Mouse (Mus musculus) natural killer cell, adult 2 months (primary cell): ENCODE data around the gene Polk.
A peak's percentile ranks its signal among the peaks of the same experiment; 100 is the strongest.

Experiments used
- DNase-seq, 2 experiments: peaks; one replicate each; pipeline ENCODE4 v3.0.0; 2022; ENCODE audit warnings: low spot score in 2 of 2

Polk gene

DNA sequence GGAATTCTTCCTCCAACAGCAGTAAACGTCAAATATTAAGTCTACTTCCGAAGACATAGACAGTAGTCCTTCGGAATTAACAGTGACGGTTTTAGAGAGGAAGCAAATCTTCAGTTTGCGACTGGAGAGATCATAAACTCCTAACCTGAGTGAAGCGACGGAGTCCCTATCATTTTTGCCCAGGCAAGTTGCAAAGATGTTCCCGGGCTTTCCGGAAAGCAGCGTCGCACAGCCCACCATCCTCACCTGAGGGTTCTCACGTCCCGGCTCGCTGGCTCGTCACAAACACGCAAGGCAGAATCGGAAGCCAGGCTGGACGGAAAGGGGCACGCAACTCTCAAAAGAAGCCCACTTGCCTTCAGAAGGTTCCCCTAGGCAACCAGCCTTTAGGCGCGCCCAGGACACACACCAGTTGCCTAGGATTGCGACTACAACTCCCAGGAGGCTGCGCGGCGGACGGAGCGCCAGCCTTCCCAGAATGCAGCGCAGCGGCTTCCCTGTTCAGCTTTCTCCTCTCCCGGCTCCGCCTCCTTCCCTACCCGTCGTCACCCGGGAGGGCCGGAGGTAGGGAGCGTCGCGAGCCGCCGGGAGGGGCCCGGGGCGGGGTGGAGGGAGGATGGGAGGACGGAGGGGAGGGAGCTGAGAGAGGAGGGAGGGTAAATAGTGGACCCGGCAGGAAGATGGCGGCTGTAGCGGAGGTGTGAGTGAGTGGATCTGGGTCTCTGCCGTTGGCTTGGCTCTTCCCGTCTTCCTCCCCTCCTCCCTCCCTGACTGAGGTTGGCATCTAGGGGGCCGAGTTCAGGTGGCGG lies at the start of gene Polk, which contains the start of gene Col4a3bp:
TSS of gene Polk (minus strand) at position 499 of the 809 bp plus-strand sequence.
TSS of gene Col4a3bp (plus strand) at position 538 of the 809 bp plus-strand sequence.
- peak; percentile 84 to 88 for DNase-seq

- no peak for DNase-seq
Measured at GRCm38 (mm10) chr13:96588642-96589041, 46.3 kb upstream of the Polk start.

- DNase-seq, result no peak
Measured at GRCm38 (mm10) chr13:96586540-96586939, 44.2 kb upstream of the Polk start.

DNA sequence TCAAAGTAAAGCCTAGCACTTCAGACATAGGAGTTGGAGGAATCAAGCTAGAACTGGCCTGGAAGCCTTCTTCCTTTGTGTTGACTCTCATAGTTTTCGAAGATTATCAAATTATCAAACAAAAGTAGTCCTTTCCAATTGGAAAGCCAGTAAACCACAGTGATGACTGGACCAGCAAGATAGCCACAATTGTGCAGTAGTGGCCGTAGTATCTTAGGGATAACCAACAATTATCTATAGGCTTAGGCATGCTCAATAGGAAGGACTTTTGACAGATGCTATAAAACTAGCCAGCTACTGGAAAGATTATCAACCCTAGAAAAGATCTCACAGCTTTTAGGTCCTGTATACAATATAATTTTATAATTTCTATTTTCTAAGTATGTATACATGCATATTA lies 41.8 kb upstream of the Polk start:
- no peak for DNase-seq

- DNase-seq, result no peak
Measured at GRCm38 (mm10) chr13:96579979-96580378, 37.6 kb upstream of the Polk start.

GRCm38 (mm10) chr13:96579104-96579503 lies 36.7 kb upstream of the Polk start:
- DNase-seq, result no peak

DNA sequence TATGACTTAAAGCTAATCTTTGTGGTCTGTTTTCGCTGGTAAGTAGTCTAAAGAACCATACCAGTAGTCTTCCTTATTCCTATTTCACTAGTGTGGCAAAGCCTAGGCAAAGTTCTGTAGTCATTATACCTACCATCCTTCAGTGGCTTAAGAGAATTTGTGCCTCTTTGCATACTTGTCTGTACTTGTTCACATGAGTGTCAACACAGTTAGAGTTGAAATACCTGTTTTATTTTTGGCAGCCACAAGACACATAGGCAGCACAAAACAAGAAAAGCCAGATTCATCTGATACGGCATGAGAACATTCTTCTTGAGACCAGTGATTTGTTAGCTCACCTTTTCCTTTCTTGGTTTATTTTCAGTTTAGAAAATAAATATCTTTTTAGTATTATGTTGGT lies 31.8 kb upstream of the Polk start:
- no peak for DNase-seq

DNA sequence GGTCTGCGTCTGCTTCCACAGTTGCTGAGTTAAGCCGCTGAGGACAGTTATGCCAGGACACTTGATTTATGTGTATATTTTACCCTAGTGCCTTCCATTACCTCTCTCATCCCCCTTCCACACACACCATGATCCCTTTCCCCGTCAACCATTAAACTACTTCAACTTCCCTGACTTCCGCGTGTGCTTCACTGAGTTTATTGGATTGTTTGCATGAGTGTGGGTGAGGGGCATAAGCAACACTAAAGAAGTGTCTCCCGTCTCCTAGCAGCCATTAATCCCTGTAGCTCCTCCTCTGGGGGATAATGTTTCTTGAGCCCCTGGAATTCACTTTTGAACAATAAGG lies 28.6 kb upstream of the Polk start:
- DNase-seq, result no peak

- DNase-seq, result no peak
Measured at GRCm38 (mm10) chr13:96570313-96571015, 28.1 kb upstream of the Polk start.

DNA sequence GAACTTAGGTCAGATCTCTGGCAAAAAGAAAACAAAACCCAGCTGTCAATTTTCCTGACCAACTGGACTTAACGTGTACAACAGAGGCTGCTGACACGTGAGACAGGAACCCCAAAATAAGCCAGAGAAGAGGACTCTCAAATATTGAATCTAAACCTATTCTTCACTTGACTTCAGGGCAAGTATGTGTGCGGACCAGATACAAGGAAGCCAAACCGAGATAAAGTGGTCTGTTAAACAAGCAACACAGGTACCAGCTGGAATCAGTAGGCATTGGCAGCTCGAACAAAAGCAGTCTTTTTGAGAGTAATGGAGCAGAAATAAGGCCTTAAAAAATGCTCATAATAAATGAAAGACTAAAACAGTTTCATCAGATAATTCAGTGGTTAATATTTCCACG lies 25.6 kb upstream of the Polk start:
- no peak for DNase-seq

DNA sequence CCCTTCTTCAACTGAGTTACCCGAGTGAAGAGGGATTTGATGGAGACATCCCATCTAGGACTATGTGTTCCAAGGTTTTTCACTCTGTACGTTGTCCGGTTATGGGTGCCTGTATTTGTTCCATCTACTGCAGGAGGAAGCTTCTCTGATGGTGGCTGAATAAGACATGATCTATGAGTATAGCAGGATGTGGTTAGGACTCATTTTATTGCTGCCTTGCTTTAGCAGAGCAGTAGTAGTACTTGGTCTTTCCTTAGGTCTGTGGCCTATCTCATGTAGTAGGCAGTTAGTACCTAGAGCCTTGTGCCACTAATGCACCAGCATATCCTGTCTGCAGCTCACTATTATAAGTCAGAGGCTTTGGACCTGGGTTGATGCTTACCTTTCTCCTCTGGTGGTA lies 12.7 kb upstream of the Polk start:
- DNase-seq, result peak in 1 of 2 experiments; percentile 24

DNA sequence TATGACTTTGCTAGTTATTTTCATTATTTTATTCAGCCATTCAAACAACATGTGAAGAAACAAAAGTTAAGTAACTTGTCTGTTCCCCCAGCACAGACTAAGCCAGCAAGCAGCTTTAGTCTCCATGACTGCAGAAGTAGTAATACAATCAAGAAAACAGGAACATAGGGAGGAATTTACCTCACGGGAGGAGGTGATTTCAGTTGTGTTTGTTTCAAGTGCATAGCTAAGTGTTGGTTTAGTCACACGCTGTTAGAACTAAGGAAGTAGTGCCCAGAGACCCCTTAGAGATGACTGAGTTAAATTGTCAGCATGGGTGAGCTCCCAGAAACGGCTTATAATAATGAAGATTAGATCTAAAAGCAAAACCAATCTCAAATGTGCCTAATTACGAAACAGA lies 5.6 kb upstream of the Polk start:
- no peak for DNase-seq

- DNase-seq, result no peak
Measured at GRCm38 (mm10) chr13:96547250-96547649, 4.9 kb upstream of the Polk start.

GRCm38 (mm10) chr13:96544506-96544905 lies 2.1 kb upstream of the Polk start:
- DNase-seq, result peak in 1 of 2 experiments; percentile 11

DNA sequence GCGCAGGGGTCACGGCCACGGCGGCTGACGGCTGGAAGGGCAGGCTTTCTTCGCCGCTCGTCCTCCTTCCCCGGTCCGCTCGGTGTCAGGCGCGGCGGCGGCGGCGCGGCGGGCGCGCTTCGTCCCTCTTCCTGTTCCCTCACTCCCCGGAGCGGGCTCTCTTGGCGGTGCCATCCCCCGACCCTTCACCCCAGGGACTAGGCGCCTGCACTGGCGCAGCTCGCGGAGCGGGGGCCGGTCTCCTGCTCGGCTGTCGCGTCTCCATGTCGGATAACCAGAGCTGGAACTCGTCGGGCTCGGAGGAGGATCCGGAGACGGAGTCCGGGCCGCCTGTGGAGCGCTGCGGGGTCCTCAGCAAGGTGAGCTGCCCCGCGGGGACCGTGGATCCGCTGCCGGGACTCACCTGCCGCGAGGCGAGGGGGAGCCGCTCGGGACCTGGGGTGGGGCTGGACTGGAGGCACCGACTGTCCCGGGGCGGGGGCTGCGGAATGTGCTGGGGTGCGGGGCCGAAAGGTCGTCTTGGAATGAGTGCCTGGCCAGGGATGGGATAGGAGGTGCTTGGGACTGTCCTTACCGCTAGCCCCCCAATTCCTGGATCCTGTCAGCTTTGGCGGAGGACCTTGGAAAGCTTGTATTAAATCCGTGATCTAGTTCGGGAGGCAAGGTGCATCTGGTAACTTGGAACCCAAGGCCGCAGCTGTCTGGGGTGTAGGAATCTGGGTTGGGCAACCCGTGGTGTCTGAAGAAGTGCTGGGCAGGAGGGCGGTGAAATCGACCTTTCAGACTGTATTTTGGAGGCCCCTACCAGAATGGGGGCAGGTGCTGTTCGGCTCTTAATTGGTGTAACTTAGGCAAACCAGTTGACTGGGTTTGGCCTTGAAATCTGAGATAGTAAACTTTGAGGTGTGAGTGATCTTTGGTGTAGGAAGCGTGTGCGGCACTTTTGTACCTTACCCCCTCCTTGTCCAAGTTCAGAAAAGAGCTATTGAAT lies 817 bp upstream of the Polk start:
- DNase-seq, result peak; percentile 5 to 9

GRCm38 (mm10) chr13:96541381-96541780 lies 998 bp downstream of the Polk start:
- no peak for DNase-seq

- DNase-seq, result no peak
Measured at GRCm38 (mm10) chr13:96538103-96538502, 4.3 kb downstream of the Polk start.

- DNase-seq, result no peak
Measured at GRCm38 (mm10) chr13:96536821-96537572, 5.4 kb downstream of the Polk start.

- no peak for DNase-seq
Measured at GRCm38 (mm10) chr13:96533742-96534141, 8.6 kb downstream of the Polk start.

DNA sequence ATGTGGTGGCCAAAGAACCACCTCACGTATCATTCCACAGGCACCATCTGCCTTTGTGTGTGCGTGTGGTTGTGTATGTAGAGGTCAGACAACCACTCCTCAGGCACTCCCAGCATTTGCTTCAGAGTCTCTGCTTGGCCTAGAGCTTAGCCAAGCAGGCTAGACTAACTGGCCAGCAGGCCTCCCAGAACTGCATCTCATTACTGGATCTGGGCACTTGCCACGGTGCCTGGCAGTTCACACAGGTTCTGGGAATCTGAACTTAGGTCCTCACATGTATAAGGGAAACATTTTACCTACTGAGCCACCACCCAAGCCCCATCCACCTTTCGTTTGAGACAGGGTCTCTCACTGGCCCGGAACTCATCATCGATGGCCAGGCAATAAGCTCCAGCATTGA lies 10.2 kb downstream of the Polk start:
- DNase-seq, result no peak

DNA sequence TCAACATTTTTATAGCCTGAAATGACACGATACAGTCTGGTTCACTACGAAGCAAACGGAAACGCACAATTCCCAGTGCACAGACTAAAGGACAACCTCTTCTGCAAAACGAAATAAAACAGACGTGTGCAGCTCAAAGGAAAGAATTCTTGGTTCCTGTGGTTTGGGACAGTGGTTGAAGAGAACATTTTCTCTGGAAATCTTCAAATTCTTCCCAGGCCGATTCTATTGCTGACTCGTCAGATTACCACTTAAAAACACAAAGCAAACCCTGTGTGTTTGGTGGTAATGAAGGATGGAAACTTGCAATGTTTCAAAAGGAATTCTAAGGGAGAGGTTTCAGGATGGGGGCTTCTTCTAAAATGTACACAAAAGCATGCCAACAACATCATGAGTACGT lies 12.3 kb downstream of the Polk start:
- DNase-seq, result no peak
